Mouse (Mus musculus): ENCODE measurements around the gene Exoc2.

The Exoc2 gene

GRCm38 (mm10) chr13:30777678-30778179 lies 196.2 kb downstream of the Exoc2 start:
- DNase-seq (ENCODE audit: low read depth, low spot score), result no peak

- no peak for DNase-seq (ENCODE audit: low read depth, low spot score)
Measured at GRCm38 (mm10) chr13:30776021-30776420, 197.9 kb downstream of the Exoc2 start.

GRCm38 (mm10) chr13:30767477-30768127 lies 206.3 kb downstream of the Exoc2 start:
- no peak for DNase-seq (ENCODE audit: low read depth, low spot score)

GRCm38 (mm10) chr13:30766636-30767476 lies 207.0 kb downstream of the Exoc2 start:
- no peak for DNase-seq (ENCODE audit: low read depth, low spot score)

GRCm38 (mm10) chr13:30765906-30766305 lies 208.0 kb downstream of the Exoc2 start:
- no peak for DNase-seq (ENCODE audit: low read depth, low spot score)

GRCm38 (mm10) chr13:30764014-30764740 lies 209.7 kb downstream of the Exoc2 start:
- no peak for DNase-seq (ENCODE audit: low read depth, low spot score)

Measured in c-Kit-negative CD71-positive TER-119-positive erythroid progenitor cells, embryonic 14.5 days (primary cell).